Mouse (Mus musculus) brain, embryonic 14.5 days (tissue): Measurements from ENCODE around the gene Astn2. TPM values are rescaled to one million over a fixed set of nuclear protein-coding genes. Genes with fewer than 3 reads are reported as not detected.

Source experiments
- DNase-seq: peaks from one replicate; pipeline ENCODE4 v3.0.0-alpha.2; 2011; ENCODE audit warnings: low read depth
- CTCF ChIP-seq: fragments of 200-500 bp; IDR thresholded peaks from 2 replicates; pipeline ENCODE4 v1.5.1; 2012; ENCODE audit warnings: inconsistent platforms, mild to moderate bottlenecking, moderate library complexity, borderline replicate concordance; ENCODE audit not compliant: insufficient read depth, insufficient read length; ENCODE audit errors: extremely low read depth
- POLR2A ChIP-seq: fragments of 200-500 bp; IDR thresholded peaks from 2 replicates; pipeline ENCODE4 v1.6.1; 2012; ENCODE audit warnings: mild to moderate bottlenecking, inconsistent platforms, borderline replicate concordance; ENCODE audit not compliant: poor library complexity, insufficient read depth, insufficient read length, severe bottlenecking; ENCODE audit errors: extremely low read depth
- polyA plus RNA-seq: library from polyadenylated mRNA; depleted of rRNA; stranded (reverse); fragments of >200 nt; gene quantifications from 2 replicates; pipeline ENCODE4 v1.2.3, GENCODE M21; 2012

The Astn2 gene
- polyA plus RNA-seq, 1 experiment = 23.7 TPM

- DNase-seq = peak; percentile 15
- TF ChIP-seq POLR2A = no peak
- TF ChIP-seq CTCF = no peak
Observed at GRCm38 (mm10) chr4:65354580-65354979, 1049.8 kb downstream of the Astn2 start.

GRCm38 (mm10) chr4:65350521-65350920 is 1053.9 kb downstream of the Astn2 start:
- TF ChIP-seq CTCF (no peak), POLR2A (no peak)
- no peak for DNase-seq

- no peak for DNase-seq
- TF ChIP-seq POLR2A = no peak
- TF ChIP-seq CTCF = no peak
Observed at GRCm38 (mm10) chr4:65341766-65342165, 1062.6 kb downstream of the Astn2 start.

GRCm38 (mm10) chr4:65333718-65334117 is 1070.7 kb downstream of the Astn2 start:
- peak; percentile 65 for DNase-seq

More at GRCm38 (mm10) chr4:65333718-65334117, 1070.7 kb downstream of the Astn2 start:
- TF ChIP-seq POLR2A = no peak
